Mouse (Mus musculus) small intestine, adult 2 months (tissue): ENCODE measurements around the gene Ybx2. TPM values are rescaled to one million over a fixed set of nuclear protein-coding genes. Genes with fewer than 3 reads are reported as not detected.

Source experiments
- H3K27ac ChIP-seq: fragments of 200-500 bp; 2 replicates; pipeline ENCODE4 v1.5.1; 2012; ENCODE audit warnings: low read depth, low read length, control low read depth, inconsistent platforms; ENCODE audit not compliant: insufficient read depth
- H3K27me3 ChIP-seq: fragments of 200-500 bp; 2 replicates; pipeline ENCODE4 v1.6.1; 2012; ENCODE audit warnings: mild to moderate bottlenecking, moderate library complexity, low read length, inconsistent platforms; ENCODE audit not compliant: control insufficient read depth, insufficient read depth
- H3K36me3 ChIP-seq: fragments of 200-500 bp; 2 replicates; pipeline ENCODE4 v1.6.1; 2012; ENCODE audit warnings: mild to moderate bottlenecking, low read length, control low read depth, inconsistent platforms; ENCODE audit not compliant: control insufficient read depth, insufficient read depth
- H3K4me1 ChIP-seq: fragments of 200-500 bp; 2 replicates; pipeline ENCODE4 v1.6.1; 2012; ENCODE audit warnings: low read length, inconsistent platforms, mixed read lengths; ENCODE audit not compliant: control insufficient read depth, insufficient read depth, insufficient read length
- H3K4me3 ChIP-seq: fragments of 200-500 bp; 2 replicates; pipeline ENCODE4 v1.5.1; 2012; ENCODE audit warnings: low read depth, mild to moderate bottlenecking, control low read depth, inconsistent platforms, low read length, moderate library complexity
- CTCF ChIP-seq: fragments of 200-500 bp; IDR thresholded peaks from 2 replicates; pipeline ENCODE4 v1.5.1; 2012; ENCODE audit warnings: low read depth, mild to moderate bottlenecking, control low read depth, inconsistent platforms, low read length, moderate library complexity, mixed read lengths; ENCODE audit not compliant: insufficient replicate concordance, insufficient read length; ENCODE audit errors: extremely low read depth
- POLR2A ChIP-seq: fragments of 200-500 bp; IDR thresholded peaks from 2 replicates; pipeline ENCODE4 v1.6.1; 2012; ENCODE audit warnings: low read depth, mild to moderate bottlenecking, control low read depth, inconsistent platforms, low read length, moderate library complexity
- WGBS: fragments of 180-500 bp; shearing (Covaris S2); methylation state at CpG from one replicate; pipeline ENCODE4 v1.1.7; 2018; 5-methylcytosine and 5-hydroxymethylcytosine counted together
- polyA plus RNA-seq: library from polyadenylated mRNA; depleted of rRNA; stranded (reverse); fragments of >200 nt; gene quantifications from 2 replicates; pipeline ENCODE4 v1.2.3, GENCODE M21; 2012

Gene Ybx2
- polyA plus RNA-seq, 1 experiment, result 11.4 TPM

DNA sequence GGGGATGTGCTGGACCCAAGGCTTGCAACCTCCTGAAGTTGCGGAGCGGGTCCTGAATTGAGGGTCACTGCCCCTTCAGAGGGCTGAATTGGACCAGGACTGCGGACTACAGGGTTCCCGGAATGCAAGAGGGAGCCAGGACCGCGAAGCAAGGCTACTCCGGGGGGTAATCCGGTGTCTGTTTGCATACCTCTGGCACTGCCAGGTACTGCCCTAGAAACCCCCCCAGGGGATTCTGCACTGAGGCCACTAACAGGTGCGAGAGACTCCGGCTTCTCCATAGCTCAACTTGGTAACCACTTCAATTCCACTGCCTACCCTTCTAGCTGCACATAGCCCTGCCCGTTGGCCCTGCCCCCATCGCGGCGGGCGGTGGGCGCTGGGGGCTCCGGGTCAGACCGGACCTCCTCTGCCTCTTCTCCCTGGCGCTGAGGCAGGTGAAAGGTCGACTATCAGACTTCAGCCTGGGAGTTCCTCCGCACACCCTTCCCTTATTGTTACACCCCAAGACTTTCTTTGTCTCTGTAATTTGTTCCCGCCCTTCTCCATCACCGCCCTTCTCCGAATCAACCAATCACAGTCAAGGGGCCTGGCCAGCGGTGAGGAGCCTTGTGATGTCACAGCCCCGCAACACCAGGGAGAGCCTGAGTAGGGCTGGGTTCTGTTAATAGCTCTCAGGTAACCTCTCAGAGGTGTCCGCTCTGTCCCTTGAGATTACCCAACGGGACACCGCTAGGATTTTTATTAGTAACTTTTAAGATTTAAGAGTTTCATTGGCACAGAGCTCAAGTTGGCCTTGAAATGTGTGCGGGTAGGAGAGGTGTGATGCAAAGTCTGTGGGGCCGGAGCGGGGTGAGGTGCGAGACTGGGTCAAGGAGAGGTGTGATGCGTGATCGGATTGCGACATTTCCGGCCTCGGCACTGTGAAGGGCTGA lies 34.9 kb upstream of the Ybx2 start, which contains the start of the genes 2810408A11Rik and Neurl4:
TSS of gene 2810408A11Rik (minus strand) at position 517 of the 935 bp plus-strand sequence.
TSS of gene Neurl4 (plus strand) at position 602 of the 935 bp plus-strand sequence.
- Histone ChIP-seq H3K4me3 (peak within 1 kb of the TSS; percentile 87), H3K36me3 (peaks cover 16% of the 10 kb centered on the region), H3K4me1 (peaks cover 13% of the 10 kb centered on the region), H3K27ac (peak within 1 kb of the TSS; percentile 94), H3K27me3 (no peaks in the 10 kb centered on the region)
- WGBS, result under 1% methylated on average over 38 of the region's 38 CpGs
- TF ChIP-seq POLR2A, result peak; percentile 54; the same call in 1 of the 2 replicates
- TF ChIP-seq CTCF, result no peak

DNA sequence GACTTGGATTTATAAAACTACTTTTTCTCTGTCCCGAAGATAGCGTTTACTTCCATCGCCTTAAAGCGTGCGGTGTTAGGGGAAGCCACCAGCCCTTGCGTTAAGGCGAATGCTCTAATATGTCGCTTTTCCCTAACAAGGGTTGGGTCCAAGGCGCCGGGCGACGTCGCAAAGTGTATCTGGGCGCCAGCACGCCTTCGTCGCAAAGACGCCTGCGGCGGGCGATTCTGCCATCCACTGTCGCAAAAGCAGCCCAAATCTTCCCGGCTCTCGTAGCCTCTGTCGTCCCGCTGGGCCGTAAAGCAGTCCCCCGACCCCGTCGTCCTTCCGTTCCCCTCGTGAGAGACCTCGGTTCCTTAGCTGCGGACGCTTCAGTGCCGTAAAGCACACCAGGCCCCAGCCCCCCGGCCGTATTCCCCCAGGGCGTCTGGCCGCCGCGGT lies 34.2 kb upstream of the Ybx2 start:
- peaks cover 13% of the 10 kb centered on the region for H3K4me1 ChIP-seq
- peak overlapping the region; percentile 87 for H3K4me3 ChIP-seq
- H3K27ac ChIP-seq, result peak overlapping the region; percentile 94
- TF ChIP-seq CTCF (no peak), POLR2A (0 out of 2 replicates have a peak, but pooled peaks have one; percentile 18)
- WGBS, result under 1% methylated on average over 42 of the region's 42 CpGs
- no peaks in the 10 kb centered on the region for H3K27me3 ChIP-seq
- H3K36me3 ChIP-seq, result peaks cover 23% of the 10 kb centered on the region

DNA sequence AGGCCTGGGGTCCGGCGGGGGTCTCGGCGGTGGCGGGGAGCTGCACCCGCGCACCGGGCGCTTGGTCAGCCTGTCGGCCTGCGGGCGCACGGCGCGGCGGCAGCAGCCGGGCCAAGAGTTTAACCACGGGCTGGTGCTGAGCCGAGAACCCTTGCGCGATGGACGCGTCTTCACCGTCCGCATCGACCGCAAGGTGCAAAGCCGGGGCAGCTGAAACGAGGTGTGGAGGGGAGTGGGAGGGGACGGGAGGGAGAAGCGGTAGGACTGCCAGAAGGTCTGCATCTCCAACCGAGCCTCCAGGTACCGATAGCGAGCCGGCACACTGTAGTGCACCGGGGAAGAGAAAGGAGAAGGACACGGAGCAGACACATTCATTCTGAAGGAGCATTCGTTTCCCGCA lies 33.6 kb upstream of the Ybx2 start:
- TF ChIP-seq POLR2A, result no peak
- no peak for TF ChIP-seq CTCF
- under 1% methylated on average over 35 of the region's 39 CpGs for WGBS
- H3K4me1 ChIP-seq, result peaks cover 13% of the 10 kb centered on the region
- H3K27ac ChIP-seq, result peak overlapping the region; percentile 41
- H3K36me3 ChIP-seq, result peaks cover 28% of the 10 kb centered on the region
- H3K4me3 ChIP-seq, result peak overlapping the region; percentile 87
- H3K27me3 ChIP-seq, result no peaks in the 10 kb centered on the region

DNA sequence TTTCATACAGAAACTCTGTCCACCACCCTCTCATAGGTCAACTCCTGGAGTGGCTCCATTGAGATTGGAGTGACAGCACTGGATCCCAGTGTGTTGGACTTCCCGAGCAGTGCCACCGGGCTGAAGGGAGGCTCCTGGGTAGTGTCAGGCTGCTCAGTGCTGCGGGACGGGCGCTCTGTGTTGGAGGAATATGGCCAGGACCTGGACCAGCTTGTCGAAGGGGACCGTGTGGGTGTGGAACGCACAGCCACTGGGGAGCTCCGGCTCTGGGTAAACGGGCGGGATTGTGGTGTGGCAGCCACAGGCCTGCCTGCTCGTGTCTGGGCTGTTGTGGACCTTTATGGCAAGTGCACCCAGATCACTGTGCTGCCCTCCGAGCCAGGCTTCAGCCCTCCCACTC lies 32.6 kb upstream of the Ybx2 start:
- TF ChIP-seq POLR2A (no peak), CTCF (no peak)
- Histone ChIP-seq H3K27me3 (no peaks in the 10 kb centered on the region), H3K36me3 (peaks cover 38% of the 10 kb centered on the region), H3K4me3 (no peak overlapping the region), H3K4me1 (peaks cover 13% of the 10 kb centered on the region), H3K27ac (no peak overlapping the region)
- WGBS, result 81% methylated on average over 13 of the region's 13 CpGs

DNA sequence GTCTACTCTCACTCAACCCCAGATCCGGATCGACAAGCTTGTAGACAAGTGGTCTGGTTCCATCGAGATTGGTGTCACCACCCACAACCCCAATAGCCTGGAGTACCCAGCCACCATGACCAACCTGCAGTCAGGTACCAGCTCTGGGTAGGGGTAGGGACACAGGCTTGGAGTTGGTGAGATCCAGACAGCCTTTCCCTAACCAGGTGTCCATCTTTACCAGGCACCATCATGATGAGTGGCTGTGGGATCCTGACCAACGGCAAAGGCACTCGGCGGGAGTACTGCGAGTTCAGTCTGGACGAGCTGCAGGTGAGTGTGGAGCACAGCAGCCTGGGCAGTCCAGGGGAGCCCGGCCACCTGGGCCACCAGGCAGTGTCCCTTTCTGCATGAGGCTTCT lies 31.3 kb upstream of the Ybx2 start:
- no peak for TF ChIP-seq POLR2A
- TF ChIP-seq CTCF, result no peak
- WGBS, result 95% methylated on average over 9 of the region's 9 CpGs
- peaks cover 50% of the 10 kb centered on the region for H3K36me3 ChIP-seq
- no peak overlapping the region for H3K27ac ChIP-seq
- H3K27me3 ChIP-seq, result no peaks in the 10 kb centered on the region
- H3K4me3 ChIP-seq, result no peak overlapping the region
- peaks cover 13% of the 10 kb centered on the region for H3K4me1 ChIP-seq

DNA sequence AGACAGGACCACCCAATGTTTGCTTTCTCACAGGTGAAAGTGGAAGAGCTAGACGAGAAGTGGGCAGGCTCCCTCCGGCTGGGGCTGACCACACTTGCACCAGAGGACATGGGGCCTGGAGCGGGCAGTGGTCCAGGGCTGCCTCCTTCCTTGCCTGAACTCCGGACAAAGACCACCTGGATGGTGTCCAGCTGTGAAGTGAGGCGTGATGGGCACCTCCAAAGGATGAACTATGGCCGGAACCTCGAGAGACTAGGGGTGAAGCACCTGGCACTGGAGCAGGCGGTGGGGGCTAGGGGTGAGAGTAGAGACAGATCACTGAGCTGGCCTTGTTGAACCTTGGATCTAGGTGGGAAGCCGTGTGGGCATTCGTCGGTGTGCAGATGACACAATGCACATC lies 27.0 kb upstream of the Ybx2 start:
- 88% methylated on average over 11 of the region's 11 CpGs for WGBS
- H3K27ac ChIP-seq, result no peak overlapping the region
- no peaks in the 10 kb centered on the region for H3K27me3 ChIP-seq
- peaks cover 3% of the 10 kb centered on the region; the same call in 1 of the 2 replicates for H3K4me1 ChIP-seq
- H3K4me3 ChIP-seq, result no peak overlapping the region
- TF ChIP-seq POLR2A (no peak), CTCF (no peak)
- peaks cover 79% of the 10 kb centered on the region for H3K36me3 ChIP-seq

DNA sequence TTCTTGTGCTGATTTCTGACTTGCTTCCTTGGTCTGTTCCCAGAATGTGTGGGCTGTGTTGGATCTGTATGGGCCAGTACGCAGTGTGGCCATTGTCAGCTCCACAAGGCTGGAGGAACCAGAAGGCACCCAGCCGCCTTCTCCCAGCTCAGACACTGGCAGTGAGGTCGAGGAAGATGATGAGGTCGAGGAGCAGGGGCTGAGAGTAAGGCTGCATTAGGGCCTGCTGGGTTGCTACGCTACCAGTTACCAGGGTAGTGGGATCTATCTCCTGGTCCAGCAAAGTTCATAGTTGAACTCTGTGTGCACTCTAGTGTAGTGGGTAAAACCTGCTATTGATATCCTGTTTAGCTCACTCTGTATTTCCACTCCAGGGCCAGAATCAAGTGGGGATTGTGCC lies 26.4 kb upstream of the Ybx2 start:
- TF ChIP-seq CTCF, result no peak
- no peak for TF ChIP-seq POLR2A
- H3K4me3 ChIP-seq, result no peak overlapping the region
- H3K27me3 ChIP-seq, result no peaks in the 10 kb centered on the region
- peaks cover 3% of the 10 kb centered on the region; the same call in 1 of the 2 replicates for H3K4me1 ChIP-seq
- peaks cover 74% of the 10 kb centered on the region for H3K36me3 ChIP-seq
- 87% methylated on average over 5 of the region's 5 CpGs for WGBS
- no peak overlapping the region for H3K27ac ChIP-seq

DNA sequence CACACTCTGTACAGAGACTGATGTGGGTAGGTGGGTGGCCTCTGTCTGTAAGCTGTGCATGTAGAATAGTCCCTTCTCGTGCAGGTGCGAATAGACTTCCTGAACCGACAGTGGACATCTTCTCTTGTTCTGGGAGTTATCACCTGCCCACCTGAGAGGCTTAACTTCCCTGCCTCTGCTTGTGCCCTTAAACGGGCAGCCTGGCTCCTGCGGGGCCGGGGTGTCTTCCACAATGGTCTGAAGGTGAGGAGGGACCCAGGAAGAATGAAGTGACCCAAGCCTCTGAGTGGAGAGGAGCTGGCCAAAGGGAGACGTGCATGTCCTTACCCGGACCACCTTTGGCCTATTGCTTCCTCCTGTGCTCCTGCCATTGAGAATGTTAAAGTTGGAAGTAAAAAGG lies 25.4 kb upstream of the Ybx2 start:
- peaks cover 9% of the 10 kb centered on the region for H3K4me1 ChIP-seq
- TF ChIP-seq CTCF (no peak), POLR2A (no peak)
- no peaks in the 10 kb centered on the region for H3K27me3 ChIP-seq
- peaks cover 72% of the 10 kb centered on the region for H3K36me3 ChIP-seq
- H3K4me3 ChIP-seq, result no peak overlapping the region
- 89% methylated on average over 8 of the region's 8 CpGs for WGBS
- no peak overlapping the region for H3K27ac ChIP-seq
